Mouse (Mus musculus): ENCODE results near the gene 1520401A03Rik. TPM values are rescaled to one million over a fixed set of nuclear protein-coding genes. Genes with fewer than 3 reads are reported as not detected.

1520401A03Rik gene
- total and polyA plus RNA-seq, 2 experiments from 2014 or later: not detected

GRCm38 (mm10) chr17:23658450-23658849 is 64.1 kb downstream of the 1520401A03Rik start:
- Histone ChIP-seq H3K4me2 (ENCODE audit: low read depth, low read length, poor library complexity, severe bottlenecking) (no peak overlapping the region), H3K9me3 (ENCODE audit: low read length) (no peaks in the 10 kb centered on the region), H3K4me3 (ENCODE audit: low read depth, low read length) (no peak overlapping the region), H3K27ac (ENCODE audit: low read depth, low read length) (no peak overlapping the region), H3K27me3 (ENCODE audit: insufficient read depth, low read length) (peaks cover 32% of the 10 kb centered on the region), H3K9ac (replicated peaks; ENCODE audit: low read length, poor library complexity, severe bottlenecking) (no peak overlapping the region), H3K4me1 (ENCODE audit: insufficient read depth, low read length) (no peaks in the 10 kb centered on the region), H3K36me3 (ENCODE audit: insufficient read depth, low read length) (no peaks in the 10 kb centered on the region)
- WGBS: 87% methylated on average over 3 of the region's 3 CpGs
- no peak for TF ChIP-seq CTCF (IDR thresholded peaks at IDR 0.05)
- DNase-seq (ENCODE audit: low spot score) (no peak), ATAC-seq (ENCODE audit: low FRiP score) (no peak)

Other genes with a start within 250 kb of the 1520401A03Rik start
- gene Vmn2r117, start 243.1 kb downstream of the 1520401A03Rik start, total RNA-seq (2014; rRNA removed): not detected in 2 replicates
- not detected in 2 replicates for gene Vmn2r117, start 243.1 kb downstream of the 1520401A03Rik start, polyA plus RNA-seq (2015; fragmentation: Nextera tagmentation; extraction: Ambion mirVana)
- gene Zfp213, start 158.5 kb downstream of the 1520401A03Rik start, total RNA-seq (2014; rRNA removed): 16.9 and 21.7 TPM in 2 replicates
- 10.0 and 10.7 TPM in 2 replicates for gene Zfp213, start 158.5 kb downstream of the 1520401A03Rik start, polyA plus RNA-seq (2015; fragmentation: Nextera tagmentation; extraction: Ambion mirVana)
- 36.2 and 48.2 TPM in 2 replicates for gene Zfp13, start 123.3 kb downstream of the 1520401A03Rik start, total RNA-seq (2014; rRNA removed)
- 23.3 and 26.3 TPM in 2 replicates for gene Zfp13, start 123.3 kb downstream of the 1520401A03Rik start, polyA plus RNA-seq (2015; fragmentation: Nextera tagmentation; extraction: Ambion mirVana)
- not detected in 2 replicates for gene Zscan10, start 121.9 kb downstream of the 1520401A03Rik start, total RNA-seq (2014; rRNA removed)
- gene Zscan10, start 121.9 kb downstream of the 1520401A03Rik start, polyA plus RNA-seq (2015; fragmentation: Nextera tagmentation; extraction: Ambion mirVana): not detected in 2 replicates
- gene Mmp25, start 77.5 kb downstream of the 1520401A03Rik start, total RNA-seq (2014; rRNA removed): 0.33 and 0.66 TPM in 2 replicates
- 0.98 and 1.0 TPM in 2 replicates for gene Mmp25, start 77.5 kb downstream of the 1520401A03Rik start, polyA plus RNA-seq (2015; fragmentation: Nextera tagmentation; extraction: Ambion mirVana)
- not detected in 2 replicates for gene Bicdl2, start 62.3 kb downstream of the 1520401A03Rik start, total RNA-seq (2014; rRNA removed)
- gene Bicdl2, start 62.3 kb downstream of the 1520401A03Rik start, polyA plus RNA-seq (2015; fragmentation: Nextera tagmentation; extraction: Ambion mirVana): 0.10 TPM in 1 of 2 replicates, not detected in the other
- 87.3 and 194 TPM in 2 replicates for gene Hcfc1r1, start 49.2 kb downstream of the 1520401A03Rik start, total RNA-seq (2014; rRNA removed)
- gene Hcfc1r1, start 49.2 kb downstream of the 1520401A03Rik start, polyA plus RNA-seq (2015; fragmentation: Nextera tagmentation; extraction: Ambion mirVana): 210 and 212 TPM in 2 replicates
- 16.7 and 21.5 TPM in 2 replicates for gene Thoc6, start 48.9 kb downstream of the 1520401A03Rik start, total RNA-seq (2014; rRNA removed)
- gene Thoc6, start 48.9 kb downstream of the 1520401A03Rik start, polyA plus RNA-seq (2015; fragmentation: Nextera tagmentation; extraction: Ambion mirVana): 21.1 and 23.2 TPM in 2 replicates
- gene Tnfrsf12a, start 45.3 kb downstream of the 1520401A03Rik start, total RNA-seq (2014; rRNA removed): 3.9 and 4.2 TPM in 2 replicates
- gene Tnfrsf12a, start 45.3 kb downstream of the 1520401A03Rik start, polyA plus RNA-seq (2015; fragmentation: Nextera tagmentation; extraction: Ambion mirVana): 3.3 TPM in 2 replicates
- 0.60 and 0.99 TPM in 2 replicates for gene Cldn6, start 43.5 kb downstream of the 1520401A03Rik start, total RNA-seq (2014; rRNA removed)
- gene Cldn6, start 43.5 kb downstream of the 1520401A03Rik start, polyA plus RNA-seq (2015; fragmentation: Nextera tagmentation; extraction: Ambion mirVana): 0.31 and 0.56 TPM in 2 replicates
- gene Cldn9, start 38.8 kb downstream of the 1520401A03Rik start, total RNA-seq (2014; rRNA removed): 0.19 and 0.55 TPM in 2 replicates
- 0.25 TPM in 1 of 2 replicates, not detected in the other for gene Cldn9, start 38.8 kb downstream of the 1520401A03Rik start, polyA plus RNA-seq (2015; fragmentation: Nextera tagmentation; extraction: Ambion mirVana)
- gene Pkmyt1, start 3.6 kb upstream of the 1520401A03Rik start, total RNA-seq (2014; rRNA removed): 18.3 and 18.4 TPM in 2 replicates
- gene Pkmyt1, start 3.6 kb upstream of the 1520401A03Rik start, polyA plus RNA-seq (2015; fragmentation: Nextera tagmentation; extraction: Ambion mirVana): 18.0 and 18.3 TPM in 2 replicates
- 83.6 and 103 TPM in 2 replicates for gene Paqr4, start 18.1 kb upstream of the 1520401A03Rik start, total RNA-seq (2014; rRNA removed)
- 66.0 and 73.8 TPM in 2 replicates for gene Paqr4, start 18.1 kb upstream of the 1520401A03Rik start, polyA plus RNA-seq (2015; fragmentation: Nextera tagmentation; extraction: Ambion mirVana)
- 0.38 and 2.5 TPM in 2 replicates for gene Kremen2, start 23.1 kb upstream of the 1520401A03Rik start, total RNA-seq (2014; rRNA removed)
- gene Kremen2, start 23.1 kb upstream of the 1520401A03Rik start, polyA plus RNA-seq (2015; fragmentation: Nextera tagmentation; extraction: Ambion mirVana): 1.3 TPM in 2 replicates
- gene Flywch1, start 48.8 kb upstream of the 1520401A03Rik start, total RNA-seq (2014; rRNA removed): 248 and 253 TPM in 2 replicates
- 188 TPM in 2 replicates for gene Flywch1, start 48.8 kb upstream of the 1520401A03Rik start, polyA plus RNA-seq (2015; fragmentation: Nextera tagmentation; extraction: Ambion mirVana)
- 94.8 and 96.5 TPM in 2 replicates for gene Flywch2, start 63.3 kb upstream of the 1520401A03Rik start, total RNA-seq (2014; rRNA removed)
- gene Flywch2, start 63.3 kb upstream of the 1520401A03Rik start, polyA plus RNA-seq (2015; fragmentation: Nextera tagmentation; extraction: Ambion mirVana): 128 and 133 TPM in 2 replicates
- 162 and 196 TPM in 2 replicates for gene Srrm2, start 67.7 kb upstream of the 1520401A03Rik start, total RNA-seq (2014; rRNA removed)
- 351 and 443 TPM in 2 replicates for gene Srrm2, start 67.7 kb upstream of the 1520401A03Rik start, polyA plus RNA-seq (2015; fragmentation: Nextera tagmentation; extraction: Ambion mirVana)
- 1,027 and 1,129 TPM in 2 replicates for gene Elob, start 106.4 kb upstream of the 1520401A03Rik start, total RNA-seq (2014; rRNA removed)
- gene Elob, start 106.4 kb upstream of the 1520401A03Rik start, polyA plus RNA-seq (2015; fragmentation: Nextera tagmentation; extraction: Ambion mirVana): 1,525 and 1,526 TPM in 2 replicates
- not detected in 2 replicates for gene Prss33, start 113.3 kb upstream of the 1520401A03Rik start, total RNA-seq (2014; rRNA removed)
- 0.17 TPM in 1 of 2 replicates, not detected in the other for gene Prss33, start 113.3 kb upstream of the 1520401A03Rik start, polyA plus RNA-seq (2015; fragmentation: Nextera tagmentation; extraction: Ambion mirVana)
- not detected in 2 replicates for gene Prss32, start 121.1 kb upstream of the 1520401A03Rik start, total RNA-seq (2014; rRNA removed)
- gene Prss32, start 121.1 kb upstream of the 1520401A03Rik start, polyA plus RNA-seq (2015; fragmentation: Nextera tagmentation; extraction: Ambion mirVana): 0.23 and 0.60 TPM in 2 replicates
- 0.11 and 1.8 TPM in 2 replicates for gene Prss41, start 121.4 kb upstream of the 1520401A03Rik start, total RNA-seq (2014; rRNA removed)
- gene Prss41, start 121.4 kb upstream of the 1520401A03Rik start, polyA plus RNA-seq (2015; fragmentation: Nextera tagmentation; extraction: Ambion mirVana): 1.3 and 2.2 TPM in 2 replicates
- not detected in 2 replicates for gene Prss21, start 145.3 kb upstream of the 1520401A03Rik start, total RNA-seq (2014; rRNA removed)
- gene Prss21, start 145.3 kb upstream of the 1520401A03Rik start, polyA plus RNA-seq (2015; fragmentation: Nextera tagmentation; extraction: Ambion mirVana): not detected in 2 replicates
- gene Dcpp1, start 158.1 kb upstream of the 1520401A03Rik start, total RNA-seq (2014; rRNA removed): 2.0 TPM in 1 of 2 replicates, not detected in the other
- gene Dcpp1, start 158.1 kb upstream of the 1520401A03Rik start, polyA plus RNA-seq (2015; fragmentation: Nextera tagmentation; extraction: Ambion mirVana): not detected in 2 replicates
- gene Dcpp2, start 158.1 kb upstream of the 1520401A03Rik start, total RNA-seq (2014; rRNA removed): not detected in 2 replicates
- not detected in 2 replicates for gene Dcpp2, start 158.1 kb upstream of the 1520401A03Rik start, polyA plus RNA-seq (2015; fragmentation: Nextera tagmentation; extraction: Ambion mirVana)
- not detected in 2 replicates for gene Dcpp3, start 194.7 kb upstream of the 1520401A03Rik start, total RNA-seq (2014; rRNA removed)
- gene Dcpp3, start 194.7 kb upstream of the 1520401A03Rik start, polyA plus RNA-seq (2015; fragmentation: Nextera tagmentation; extraction: Ambion mirVana): not detected in 2 replicates
- not detected in 2 replicates for gene Sbp, start 218.9 kb upstream of the 1520401A03Rik start, total RNA-seq (2014; rRNA removed)
- not detected in 2 replicates for gene Sbp, start 218.9 kb upstream of the 1520401A03Rik start, polyA plus RNA-seq (2015; fragmentation: Nextera tagmentation; extraction: Ambion mirVana)
- gene Sbpl, start 232.5 kb upstream of the 1520401A03Rik start, total RNA-seq (2014; rRNA removed): not detected in 2 replicates
- not detected in 2 replicates for gene Sbpl, start 232.5 kb upstream of the 1520401A03Rik start, polyA plus RNA-seq (2015; fragmentation: Nextera tagmentation; extraction: Ambion mirVana)

Data from midbrain, postnatal 0 days (tissue).